In genomic region chr1:151692867-151693266, GRCm38 (mm10) we compare ENCODE assay signal across 7 mouse cellular contexts.
A peak's percentile ranks its signal among the peaks of the same experiment; 100 is the strongest.
DNase-seq lines count a peak whose midpoint lies in the region; ATAC-seq and TF ChIP-seq lines count a peak whose summit lies in the region.
"Not testable (repeated sequence)": the region's sequence is repeated elsewhere in the genome, so short reads cannot be mapped to it uniquely, and the experiment has no call there.

No protein-coding gene starts in this region.

- H3K4me3 ChIP-seq in hindbrain, embryonic 16.5 days (ENCODE audit: low read length); kidney, postnatal 0 days (replicated peaks; ENCODE audit: low read depth, low read length); lung, embryonic 15.5 days: not testable (repeated sequence)

- not testable (repeated sequence) for H3K27me3 ChIP-seq in hindbrain, embryonic 16.5 days (replicated peaks; ENCODE audit: control insufficient read depth, insufficient read depth, low read length); kidney, postnatal 0 days (ENCODE audit: insufficient read depth, low read length); lung, embryonic 15.5 days

- not testable (repeated sequence) for H3K4me2 ChIP-seq in hindbrain, embryonic 16.5 days (ENCODE audit: low read length); kidney, postnatal 0 days (ENCODE audit: low read length); lung, embryonic 15.5 days

- WGBS in hindbrain, embryonic 16.5 days, result 70% methylated on average over 6 of the region's 6 CpGs
- WGBS in kidney, postnatal 0 days, result 29% methylated on average over 6 of the region's 6 CpGs
- 47% methylated on average over 6 of the region's 6 CpGs for WGBS in lung, embryonic 15.5 days

- ATAC-seq in hindbrain, embryonic 16.5 days, result peak; percentile 37; the same call in 1 of the 2 replicates
- ATAC-seq in kidney, postnatal 0 days (replicated peaks; ENCODE audit: low FRiP score, low read depth), result peak; percentile 81
- ATAC-seq in lung, embryonic 15.5 days (ENCODE audit: borderline replicate concordance, extremely low read depth, low FRiP score, low TSS enrichment), result peak; percentile 64; the same call in 1 of the 2 replicates

- not testable (repeated sequence) for H3K36me3 ChIP-seq in hindbrain, embryonic 16.5 days (ENCODE audit: control insufficient read depth, insufficient read depth, low read length); kidney, postnatal 0 days (ENCODE audit: insufficient read depth, low read length); lung, embryonic 15.5 days

- not testable (repeated sequence) for TF ChIP-seq CTCF in kidney, postnatal 0 days (IDR thresholded peaks at IDR 0.05; ENCODE audit: low read depth)

- H3K9ac ChIP-seq in hindbrain, embryonic 16.5 days (ENCODE audit: low read depth, low read length); kidney, postnatal 0 days (ENCODE audit: low read depth, low read length); lung, embryonic 15.5 days: not testable (repeated sequence)

- peak; percentile 84 for DNase-seq in adipocyte (ENCODE audit: low spot score)
- DNase-seq in fibroblast of lung, adult 2 months (ENCODE audit: low read depth), result peak; percentile 58
- DNase-seq in heart, adult 9 months (ENCODE audit: low spot score in 2 of 2), result peak; percentile 86 to 88
- DNase-seq in kidney, postnatal 0 days (ENCODE audit: low spot score), result peak; percentile 76
- peak; percentile 85 for DNase-seq in skeletal muscle tissue, adult 2 months (ENCODE audit: low read depth, low spot score)

- not testable (repeated sequence) for H3K9me3 ChIP-seq in hindbrain, embryonic 16.5 days (ENCODE audit: control insufficient read depth, low read length); kidney, postnatal 0 days (replicated peaks; ENCODE audit: low read length); lung, embryonic 15.5 days

- not testable (repeated sequence) for H3K27ac ChIP-seq in hindbrain, embryonic 16.5 days (ENCODE audit: low read depth, low read length); lung, embryonic 15.5 days
- H3K27ac ChIP-seq in kidney, postnatal 0 days, result peak overlapping the region; percentile 54

- H3K4me1 ChIP-seq in hindbrain, embryonic 16.5 days (ENCODE audit: control insufficient read depth, insufficient read depth, low read depth, low read length); kidney, postnatal 0 days (replicated peaks; ENCODE audit: insufficient read depth, low read length): not testable (repeated sequence)
- peaks cover 20% of the 10 kb centered on the region for H3K4me1 ChIP-seq in lung, embryonic 15.5 days
